Mouse (Mus musculus) erythroblast, embryonic 14.5 days (primary cell): ENCODE measurements around the gene Ltb.

Source experiments
- GATA1 ChIP-seq: IDR thresholded peaks from 2 replicates; pipeline ENCODE4 v1.6.1; 2012; ENCODE audit warnings: low read length, inconsistent platforms, mixed read lengths
- TAL1 ChIP-seq: IDR thresholded peaks from 3 replicates; pipeline ENCODE4 v1.6.1; 2012; ENCODE audit warnings: low read length, inconsistent platforms, mixed read lengths

GRCm38 (mm10) chr17:35226561-35227046 is 32.4 kb downstream of the Ltb start:
- TF ChIP-seq GATA1: no peak
- no peak for TF ChIP-seq TAL1
